Mouse (Mus musculus) liver, embryonic 14.5 days (tissue): Measurements from ENCODE around the gene Il17rb.

ENCODE experiments used
- CTCF ChIP-seq: IDR thresholded peaks from 2 replicates; pipeline ENCODE4 v1.5.1; 2016; ENCODE audit warnings: antibody characterized with exemption, low read depth, control low read depth
- EP300 ChIP-seq: IDR thresholded peaks from 2 replicates; pipeline ENCODE4 v1.6.1; 2016; ENCODE audit warnings: antibody characterized with exemption, low read depth

DNA sequence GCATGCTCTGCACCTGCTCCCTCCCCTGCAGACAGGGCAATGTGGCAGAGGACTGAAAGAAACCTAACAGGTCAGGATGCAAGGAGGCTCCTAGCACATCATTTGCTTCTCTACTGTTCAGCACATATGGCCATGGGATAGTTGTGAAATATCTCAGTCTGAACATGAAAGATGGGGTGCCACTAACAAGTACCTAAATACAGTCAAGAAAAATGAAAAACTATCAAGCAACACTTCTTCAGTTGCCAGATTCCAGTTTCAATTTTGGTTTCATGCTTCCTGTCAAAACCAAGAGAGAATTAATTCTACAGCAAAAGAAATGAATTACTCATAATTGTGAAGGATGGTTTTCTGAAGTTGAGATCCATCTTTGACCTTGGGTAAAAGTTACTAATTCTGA is 51.3 kb downstream of the Il17rb start:
- TF ChIP-seq CTCF (no peak), EP300 (no peak)
